Mouse (Mus musculus) Patski (cell line): ENCODE measurements around the gene RPS10-NUDT3. TPM values are rescaled to one million over a fixed set of nuclear protein-coding genes. Genes with fewer than 3 reads are reported as not detected.

Source experiments
- ATAC-seq: fragments of 100-300 bp; one replicate; pipeline ENCODE4 v1.8.0; 2021
- CTCF ChIA-PET: fragments of 350-600 bp; sonication (Branson Sonifier 250); formaldehyde crosslinking; loops from one replicate; lab custom pipeline; 2022; ENCODE audit warnings: inconsistent platforms; lab: Charles Lee
- POLR2A ChIA-PET: fragments of 350-600 bp; sonication (Branson Sonifier 250); formaldehyde crosslinking; loops from one replicate; lab custom pipeline; 2022; ENCODE audit warnings: antibody characterized with exemption, inconsistent platforms; lab: Charles Lee
- DNase-seq: peaks from one replicate; pipeline ENCODE4 v3.0.0-alpha.2; 2011; ENCODE audit warnings: low read depth, low spot score
- H3K27me3 ChIP-seq: fragments of 371-371 bp; one replicate; pipeline ENCODE4 v1.5.1; 2021
- CTCF ChIP-seq: fragments of 100-300 bp; IDR thresholded peaks from one replicate; pipeline ENCODE4 v1.5.1; 2021
- in situ Hi-C: fragments of 300-500 bp; cut with MboI; formaldehyde crosslinking; loops from 3 replicates; pipeline ENCODE4 v1.11.1; 2018; ENCODE audit warnings: low pct_unique_long_range_greater_than_20kb, mixed read lengths
- polyA plus RNA-seq: library from polyadenylated mRNA; unstranded; gene quantifications from one replicate; pipeline ENCODE4 v1.2.3, GENCODE M21; 2021

RPS10-NUDT3 gene
- polyA plus RNA-seq, 1 experiment from 2014 or later = 1.7 TPM

- ChIA-PET POLR2A (interaction anchor here (0.8 kb wide), 1 partner anchor 60 kb away, joined by 3 read pairs; no protein-coding TSS in a partner anchor), CTCF (interaction anchor here (2.1 kb wide), 1 partner anchor 48 kb away, joined by 5 read pairs; no protein-coding TSS in a partner anchor)
- no peak for ATAC-seq
- TF ChIP-seq CTCF = no peak
- in situ Hi-C loops = no loop called here
- no peaks in the 10 kb centered on the region for H3K27me3 ChIP-seq
- DNase-seq = no peak
Measured at GRCm38 (mm10) chr17:27625455-27626251, 9.4 kb downstream of the RPS10-NUDT3 start.

- H3K27me3 ChIP-seq = no peaks in the 10 kb centered on the region
- no peak for TF ChIP-seq CTCF
- CTCF ChIA-PET = interaction anchor here (1.8 to 2.0 kb wide), 2 partner anchors 31 to 89 kb away, joined by 4 to 7 read pairs; no protein-coding TSS in a partner anchor
- POLR2A ChIA-PET = interaction anchor here (0.6 to 1.4 kb wide), 5 partner anchors 11 to 149 kb away, joined by 3 to 5 read pairs (median 3); no protein-coding TSS in a partner anchor
- peak; percentile 64 for ATAC-seq
- in situ Hi-C loops = no loop called here
- no peak for DNase-seq
Measured at GRCm38 (mm10) chr17:27623360-27624326, 11.4 kb downstream of the RPS10-NUDT3 start, which contains the start of gene Nudt3. Gene Nudt3, minus strand, starts transcription at chr17:27623495.

GRCm38 (mm10) chr17:27622611-27623359 is 12.2 kb downstream of the RPS10-NUDT3 start:
- no peaks in the 10 kb centered on the region for H3K27me3 ChIP-seq
- in situ Hi-C loops = no loop called here
- CTCF ChIA-PET = interaction anchor here (1.8 kb wide), 1 partner anchor 30 kb away, joined by 4 read pairs; no protein-coding TSS in a partner anchor
- no peak for DNase-seq
- POLR2A ChIA-PET = interaction anchor here (0.9 to 1.3 kb wide), 5 partner anchors 9 to 61 kb away, joined by 3 to 5 read pairs (median 3); partner anchors contain the start of gene AI413582
- TF ChIP-seq CTCF = no peak
- peak; percentile 52 for ATAC-seq

GRCm38 (mm10) chr17:27621705-27622531 is 13.1 kb downstream of the RPS10-NUDT3 start:
- ChIA-PET CTCF (no interaction called here), POLR2A (interaction anchor here (0.9 to 1.0 kb wide), 2 partner anchors 10 to 57 kb away, joined by 3 to 5 read pairs; partner anchors contain the start of gene AI413582)
- in situ Hi-C loops = no loop called here
- DNase-seq (no peak), ATAC-seq (no peak)
- TF ChIP-seq CTCF = no peak
- H3K27me3 ChIP-seq = no peaks in the 10 kb centered on the region

GRCm38 (mm10) chr17:27621161-27621560 is 13.9 kb downstream of the RPS10-NUDT3 start:
- CTCF ChIA-PET = no interaction called here
- in situ Hi-C loops = no loop called here
- POLR2A ChIA-PET = interaction anchor here (1.4 to 2.0 kb wide), 2 partner anchors 11 to 14 kb away, joined by 3 to 7 read pairs; no protein-coding TSS in a partner anchor

GRCm38 (mm10) chr17:27615388-27615787 is 19.6 kb downstream of the RPS10-NUDT3 start:
- in situ Hi-C loops = no loop called here
- H3K27me3 ChIP-seq = no peaks in the 10 kb centered on the region
- no peak for TF ChIP-seq CTCF
- DNase-seq (no peak), ATAC-seq (no peak)
- ChIA-PET POLR2A (no interaction called here), CTCF (no interaction called here)

More at GRCm38 (mm10) chr17:27621161-27621560, 13.9 kb downstream of the RPS10-NUDT3 start:
- H3K27me3 ChIP-seq = no peaks in the 10 kb centered on the region
- ATAC-seq (no peak), DNase-seq (no peak)
- no peak for TF ChIP-seq CTCF

- TF ChIP-seq CTCF = no peak
- ChIA-PET POLR2A (no interaction called here), CTCF (no interaction called here)
- in situ Hi-C loops = no loop called here
- DNase-seq (no peak), ATAC-seq (no peak)
- no peaks in the 10 kb centered on the region for H3K27me3 ChIP-seq
Measured at GRCm38 (mm10) chr17:27613016-27613415, 22.0 kb downstream of the RPS10-NUDT3 start.

GRCm38 (mm10) chr17:27611994-27612393 is 23.0 kb downstream of the RPS10-NUDT3 start:
- CTCF ChIA-PET = no interaction called here
- ATAC-seq = no peak
- DNase-seq = no peak
- no peak for TF ChIP-seq CTCF
- no peaks in the 10 kb centered on the region for H3K27me3 ChIP-seq
- POLR2A ChIA-PET = no interaction called here
- in situ Hi-C loops = no loop called here

GRCm38 (mm10) chr17:27611519-27611884 is 23.5 kb downstream of the RPS10-NUDT3 start:
- ATAC-seq (no peak), DNase-seq (no peak)
- no peaks in the 10 kb centered on the region for H3K27me3 ChIP-seq
- no peak for TF ChIP-seq CTCF
- POLR2A ChIA-PET = no interaction called here
- in situ Hi-C loops = no loop called here
- CTCF ChIA-PET = no interaction called here
